Mouse (Mus musculus) lung, adult 2 months (tissue): ENCODE measurements at regions not wholly inside any gene's neighbourhood (a gene's known extent, or its start where the extent isn't known, plus 50 kb on each side); places are given as distances from the start of the nearest gene placed in this dataset.

Experiments used
- CTCF ChIP-seq: fragments of 200-500 bp; IDR thresholded peaks from 2 replicates; pipeline ENCODE4 v1.5.1; 2011; ENCODE audit warnings: mild to moderate bottlenecking, low read length, control low read depth; ENCODE audit not compliant: insufficient read depth
- POLR2A ChIP-seq: fragments of 200-500 bp; IDR thresholded peaks from 2 replicates; pipeline ENCODE4 v1.6.1; 2011; ENCODE audit warnings: low read depth, mild to moderate bottlenecking, control low read depth, low read length, borderline replicate concordance; ENCODE audit errors: extremely low read depth

GRCm38 (mm10) chr9:46898120-46898519 is 100.4 kb upstream of the Gm4791 start:
- TF ChIP-seq POLR2A: no peak
- no peak for TF ChIP-seq CTCF
